Mouse (Mus musculus) G1E-ER4 (cell line): ENCODE results near the gene Nat8. TPM values are rescaled to one million over a fixed set of nuclear protein-coding genes. Genes with fewer than 3 reads are reported as not detected.

ENCODE experiments used
- GATA1 ChIP-seq: IDR thresholded peaks from one replicate; pipeline ENCODE4 v1.8.0; 2012; ENCODE audit warnings: low read length, inconsistent platforms
- polyA plus RNA-seq: library from polyadenylated mRNA; stranded (reverse); fragments of >175 nt; gene quantifications from 2 replicates; pipeline ENCODE4 v1.2.3, GENCODE M21; 2012

The Nat8 gene
- polyA plus RNA-seq, 1 experiment, result not detected

GRCm38 (mm10) chr6:85825886-85826285, 6.0 kb downstream of the Nat8 start:
- TF ChIP-seq GATA1, result no peak

DNA sequence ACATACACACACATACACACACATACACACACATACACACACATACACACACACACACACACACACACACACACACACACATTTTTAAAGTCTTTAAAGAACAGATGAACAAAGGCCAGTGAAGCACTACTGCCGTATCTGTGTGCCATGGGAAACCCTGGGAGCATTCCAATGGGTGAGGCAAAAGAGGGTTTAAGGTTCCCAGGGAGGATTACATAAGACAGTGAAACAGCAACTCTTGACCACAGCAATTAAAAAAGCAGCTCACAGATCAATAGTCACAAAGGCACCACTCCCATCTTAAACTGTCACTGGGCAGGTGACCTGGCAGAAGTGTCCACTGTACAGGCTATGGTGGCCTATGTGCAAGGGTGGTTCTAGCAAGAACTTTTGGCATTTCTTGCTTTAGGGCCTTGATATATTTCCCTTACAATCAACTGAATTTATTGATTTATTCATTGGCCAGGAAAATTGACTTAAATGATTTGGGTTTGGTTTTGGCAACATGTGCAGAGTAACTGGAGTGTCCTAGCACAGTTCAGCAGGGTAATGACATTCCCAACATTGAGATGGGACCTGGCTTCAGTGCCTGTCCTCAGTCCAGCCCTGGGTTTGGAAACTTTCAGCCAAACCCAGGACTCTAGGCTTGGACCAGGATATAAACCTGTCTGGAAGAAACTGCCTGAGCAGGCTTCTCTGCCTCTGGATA, 8.3 kb downstream of the Nat8 start:
- no peak for TF ChIP-seq GATA1

DNA sequence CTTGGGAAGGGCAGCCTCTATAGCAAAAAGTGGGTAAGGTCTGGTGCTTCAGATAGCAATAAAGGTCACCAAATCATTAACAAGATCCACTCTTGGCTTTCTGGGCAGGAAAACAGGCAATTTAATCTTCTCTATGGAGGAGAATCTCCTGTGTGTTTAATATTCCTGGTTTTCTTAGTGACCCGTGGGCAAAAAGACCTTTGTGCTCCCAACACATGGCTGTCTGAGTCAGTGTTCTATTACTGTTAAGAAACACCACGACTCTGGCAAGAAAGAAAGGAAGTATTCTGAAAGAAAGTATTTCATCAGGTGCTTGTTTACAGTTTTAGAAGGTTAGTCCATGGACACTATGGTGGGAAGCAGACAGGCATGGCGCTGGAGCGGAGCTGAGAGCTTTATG, 9.6 kb downstream of the Nat8 start:
- no peak for TF ChIP-seq GATA1

- no peak for TF ChIP-seq GATA1
Measured at GRCm38 (mm10) chr6:85820837-85821236, 11.0 kb downstream of the Nat8 start, which contains the start of the genes Nat8f6 and Nat8f5. Gene Nat8f6, minus strand, starts transcription at chr6:85820954. Gene Nat8f5, minus strand, starts transcription at chr6:85820972.

DNA sequence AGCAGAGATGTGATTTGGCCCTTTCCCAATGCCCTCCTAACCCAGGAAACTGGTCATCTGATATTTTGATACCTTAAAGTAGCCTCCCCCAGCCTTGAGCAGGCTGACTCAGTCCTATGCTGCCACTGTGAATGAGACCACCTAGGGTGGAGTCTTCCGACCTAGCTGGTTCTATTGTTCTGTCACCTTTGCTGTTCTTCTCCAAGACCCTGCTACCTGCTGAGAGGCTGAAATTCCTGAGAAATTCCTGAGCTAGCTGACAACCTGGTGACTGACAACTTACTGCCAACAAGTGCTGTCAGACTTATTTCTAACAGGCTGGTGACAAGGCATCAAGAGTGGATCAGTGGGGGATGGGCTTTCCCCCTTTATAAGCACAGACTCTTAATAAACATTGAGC, 13.5 kb downstream of the Nat8 start:
- no peak for TF ChIP-seq GATA1

- no peak for TF ChIP-seq GATA1
Measured at GRCm38 (mm10) chr6:85813339-85813738, 18.5 kb downstream of the Nat8 start.

Other genes with a start within 250 kb of the Nat8 start
- gene Alms1, start 244.6 kb downstream of the Nat8 start, polyA plus RNA-seq, result 1.3 and 1.7 TPM in 2 replicates
- gene Nat8f7, start 118.9 kb downstream of the Nat8 start, polyA plus RNA-seq, result not detected in 2 replicates
- gene Nat8f3, start 66.3 kb downstream of the Nat8 start, polyA plus RNA-seq, result not detected in 2 replicates
- not detected in 2 replicates for gene Nat8f6, start 11.1 kb downstream of the Nat8 start, polyA plus RNA-seq
- not detected in 2 replicates for gene Nat8f5, start 11.1 kb downstream of the Nat8 start, polyA plus RNA-seq
- gene Nat8f2, start 37.1 kb upstream of the Nat8 start, polyA plus RNA-seq, result not detected in 2 replicates
- gene Nat8f4, start 72.8 kb upstream of the Nat8 start, polyA plus RNA-seq, result 0.06 and 0.09 TPM in 2 replicates
- 5.7 and 7.1 TPM in 2 replicates for gene Tprkb, start 79.8 kb upstream of the Nat8 start, polyA plus RNA-seq
- 0.33 and 1.0 TPM in 2 replicates for gene Nat8f1, start 83.6 kb upstream of the Nat8 start, polyA plus RNA-seq
- gene Dusp11, start 129.6 kb upstream of the Nat8 start, polyA plus RNA-seq, result 54.4 and 73.5 TPM in 2 replicates
- gene Figla, start 184.1 kb upstream of the Nat8 start, polyA plus RNA-seq, result not detected in 2 replicates
- 109 and 115 TPM in 2 replicates for gene Add2, start 196.6 kb upstream of the Nat8 start, polyA plus RNA-seq